Mouse (Mus musculus): ENCODE data around the gene Mt1. TPM values are rescaled to one million over a fixed set of nuclear protein-coding genes. Genes with fewer than 3 reads are reported as not detected.

The Mt1 gene
- polyA plus RNA-seq, 1 experiment from 2014 or later: 85.2 TPM

GRCm38 (mm10) chr8:94174619-94175213 lies 4.2 kb upstream of the Mt1 start:
- ATAC-seq (replicated peaks): no peak
- Histone ChIP-seq H3K27ac (replicated peaks) (no peak overlapping the region), H3K36me3 (no peaks in the 10 kb centered on the region), H3K9me3 (no peaks in the 10 kb centered on the region), H3K4me2 (replicated peaks) (no peak overlapping the region), H3K9ac (replicated peaks) (no peak overlapping the region), H3K27me3 (peaks cover 40% of the 10 kb centered on the region), H3K4me3 (no peak overlapping the region), H3K4me1 (peaks cover 33% of the 10 kb centered on the region)
- WGBS: 18% methylated on average over 7 of the region's 7 CpGs

DNA sequence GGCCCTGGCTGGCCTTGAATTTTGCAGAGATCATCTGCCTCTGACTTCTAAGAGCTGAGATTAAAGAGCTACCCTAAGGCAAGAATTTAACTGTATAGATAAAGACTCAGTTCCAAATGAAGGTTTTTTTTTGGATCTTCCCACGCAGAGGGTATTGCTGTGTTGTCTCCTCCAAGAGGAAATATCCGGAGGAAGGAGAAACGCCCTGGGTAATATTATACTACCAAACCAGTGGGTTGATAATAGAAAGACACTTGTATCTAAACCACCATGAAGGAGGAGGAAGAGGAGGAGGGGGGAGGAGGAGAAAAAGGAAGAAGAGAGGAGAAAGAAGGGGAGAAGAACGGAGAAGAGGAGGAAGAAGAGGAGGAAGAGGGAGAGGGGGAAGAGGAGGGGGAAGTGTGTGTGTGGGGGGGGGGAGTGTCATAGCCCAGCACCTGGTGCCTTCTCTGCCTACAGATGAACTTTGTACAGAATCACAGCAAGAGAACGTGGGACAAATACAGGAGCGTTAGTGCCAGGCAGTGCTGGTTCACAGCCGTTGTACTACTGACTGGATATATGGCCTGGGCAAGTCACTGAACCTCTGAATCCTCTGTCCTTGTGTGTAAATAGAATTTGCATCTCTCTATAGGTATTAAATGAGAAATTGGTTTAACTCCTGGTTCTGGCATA lies 1.0 kb upstream of the Mt1 start:
- H3K27me3 ChIP-seq: peaks cover 43% of the 10 kb centered on the region
- no peaks in the 10 kb centered on the region for H3K36me3 ChIP-seq
- no peak overlapping the region for H3K4me2 ChIP-seq (replicated peaks)
- no peak overlapping the region for H3K4me3 ChIP-seq
- 65% methylated on average over 7 of the region's 7 CpGs for WGBS
- ATAC-seq (replicated peaks): no peak
- no peak overlapping the region for H3K27ac ChIP-seq (replicated peaks)
- no peaks in the 10 kb centered on the region for H3K9me3 ChIP-seq
- no peak overlapping the region for H3K9ac ChIP-seq (replicated peaks)
- H3K4me1 ChIP-seq: peaks cover 25% of the 10 kb centered on the region

- Histone ChIP-seq H3K4me3 (peak overlapping the region; percentile 51), H3K36me3 (no peaks in the 10 kb centered on the region), H3K9ac (replicated peaks) (peak overlapping the region; percentile 44), H3K27me3 (peaks cover 44% of the 10 kb centered on the region), H3K4me1 (peaks cover 26% of the 10 kb centered on the region), H3K4me2 (replicated peaks) (peak overlapping the region; percentile 93), H3K9me3 (no peaks in the 10 kb centered on the region), H3K27ac (replicated peaks) (no peak overlapping the region)
- 5% methylated on average over 25 of the region's 25 CpGs for WGBS
- no peak for ATAC-seq (replicated peaks)
Observed at GRCm38 (mm10) chr8:94179713-94180560, 1.1 kb downstream of the Mt1 start.

- no peak for ATAC-seq (replicated peaks)
- no peak overlapping the region for H3K4me2 ChIP-seq (replicated peaks)
- H3K36me3 ChIP-seq: no peaks in the 10 kb centered on the region
- peaks cover 42% of the 10 kb centered on the region for H3K27me3 ChIP-seq
- peaks cover 26% of the 10 kb centered on the region for H3K4me1 ChIP-seq
- H3K4me3 ChIP-seq: no peak overlapping the region
- H3K9me3 ChIP-seq: no peaks in the 10 kb centered on the region
- 86% methylated on average over 1 of the region's 1 CpGs for WGBS
- H3K9ac ChIP-seq (replicated peaks): no peak overlapping the region
- no peak overlapping the region for H3K27ac ChIP-seq (replicated peaks)
Observed at GRCm38 (mm10) chr8:94180561-94180908, 1.7 kb downstream of the Mt1 start.

DNA sequence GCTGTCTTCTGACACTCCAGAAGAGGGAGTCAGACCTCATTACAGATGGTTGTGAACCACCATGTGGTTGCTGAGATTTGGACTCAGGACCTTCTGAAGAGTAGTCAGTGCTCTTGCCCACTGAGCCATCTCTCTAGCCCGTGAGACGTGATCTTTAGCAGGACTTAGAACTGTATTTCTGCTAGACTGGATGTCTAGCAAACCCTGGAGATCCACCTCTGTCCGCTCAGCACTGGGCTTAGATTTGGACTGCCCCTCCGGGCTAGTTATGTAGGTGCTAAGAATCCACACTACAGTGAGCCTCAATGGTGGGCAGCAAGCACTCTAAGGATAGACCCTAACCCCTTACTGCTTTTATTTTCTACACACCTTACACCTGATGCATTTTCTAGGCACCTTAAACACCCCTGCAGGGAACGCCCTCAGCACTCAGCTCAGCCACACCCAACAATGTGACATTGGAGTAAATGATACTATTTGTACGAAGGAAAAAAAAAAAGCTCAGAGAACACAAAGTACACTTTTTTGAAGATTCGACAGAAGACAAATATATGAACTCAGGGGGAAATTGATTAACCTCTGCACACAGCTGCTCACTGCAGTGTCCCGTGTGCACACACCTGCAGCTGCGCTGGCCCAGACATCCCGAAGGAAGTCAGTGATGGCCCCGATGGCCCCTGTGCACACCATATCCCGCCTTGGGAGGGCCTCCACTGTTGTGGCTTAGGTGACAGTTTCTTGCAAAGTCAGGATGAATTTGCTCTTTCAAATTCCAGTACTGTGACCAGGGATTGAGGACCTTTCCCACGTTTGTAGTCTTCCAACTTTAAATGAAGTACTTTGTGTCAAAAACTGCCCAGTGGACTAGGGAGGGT lies 3.4 kb downstream of the Mt1 start:
- Histone ChIP-seq H3K9me3 (no peaks in the 10 kb centered on the region), H3K4me3 (no peak overlapping the region), H3K4me1 (peaks cover 30% of the 10 kb centered on the region), H3K9ac (replicated peaks) (no peak overlapping the region), H3K27ac (replicated peaks) (no peak overlapping the region), H3K36me3 (no peaks in the 10 kb centered on the region), H3K27me3 (peaks cover 56% of the 10 kb centered on the region), H3K4me2 (replicated peaks) (no peak overlapping the region)
- whole genome bisulfite sequencing: 76% methylated on average over 13 of the region's 13 CpGs
- ATAC-seq (replicated peaks): no peak

DNA sequence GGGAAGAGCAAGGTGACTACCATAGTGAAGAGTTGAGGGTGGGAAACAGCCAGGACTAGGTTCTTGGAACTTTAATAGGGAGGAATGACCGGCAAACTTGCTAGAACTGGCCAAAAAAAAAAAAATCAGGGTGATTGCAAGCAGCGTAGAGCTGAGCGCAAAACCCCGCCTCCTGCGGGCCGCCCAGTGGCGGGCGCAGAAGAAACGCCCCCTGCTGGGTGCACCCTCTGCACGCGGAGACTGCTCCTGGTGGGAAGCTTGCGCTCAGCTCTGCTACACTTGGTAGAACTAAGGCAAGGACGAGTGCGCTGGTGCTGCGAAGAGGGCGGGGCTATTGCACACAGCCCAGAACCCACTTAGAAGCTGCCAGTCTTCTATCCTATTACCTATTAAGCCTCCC lies 4.2 kb downstream of the Mt1 start:
- Histone ChIP-seq H3K9me3 (no peaks in the 10 kb centered on the region), H3K9ac (replicated peaks) (no peak overlapping the region)

GRCm38 (mm10) chr8:94184357-94184843 lies 5.5 kb downstream of the Mt1 start:
- no peaks in the 10 kb centered on the region for H3K9me3 ChIP-seq
- H3K27ac ChIP-seq (replicated peaks): no peak overlapping the region
- no peak overlapping the region for H3K4me2 ChIP-seq (replicated peaks)
- H3K4me1 ChIP-seq: peaks cover 21% of the 10 kb centered on the region
- H3K4me3 ChIP-seq: no peak overlapping the region
- 36% methylated on average over 12 of the region's 12 CpGs for WGBS
- no peaks in the 10 kb centered on the region for H3K36me3 ChIP-seq
- H3K27me3 ChIP-seq: peaks cover 61% of the 10 kb centered on the region
- no peak overlapping the region for H3K9ac ChIP-seq (replicated peaks)
- no peak for ATAC-seq (replicated peaks)

More for the DNA sequence above, 4.2 kb downstream of the Mt1 start:
- ATAC-seq (replicated peaks): peak; percentile 71
- no peaks in the 10 kb centered on the region for H3K36me3 ChIP-seq
- no peak overlapping the region for H3K27ac ChIP-seq (replicated peaks)
- H3K4me1 ChIP-seq: peaks cover 30% of the 10 kb centered on the region
- peaks cover 61% of the 10 kb centered on the region for H3K27me3 ChIP-seq
- peak overlapping the region; percentile 10; the same call in 1 of the 2 replicates for H3K4me3 ChIP-seq
- H3K4me2 ChIP-seq (replicated peaks): peak overlapping the region; percentile 34
- WGBS: under 1% methylated on average over 16 of the region's 16 CpGs

DNA sequence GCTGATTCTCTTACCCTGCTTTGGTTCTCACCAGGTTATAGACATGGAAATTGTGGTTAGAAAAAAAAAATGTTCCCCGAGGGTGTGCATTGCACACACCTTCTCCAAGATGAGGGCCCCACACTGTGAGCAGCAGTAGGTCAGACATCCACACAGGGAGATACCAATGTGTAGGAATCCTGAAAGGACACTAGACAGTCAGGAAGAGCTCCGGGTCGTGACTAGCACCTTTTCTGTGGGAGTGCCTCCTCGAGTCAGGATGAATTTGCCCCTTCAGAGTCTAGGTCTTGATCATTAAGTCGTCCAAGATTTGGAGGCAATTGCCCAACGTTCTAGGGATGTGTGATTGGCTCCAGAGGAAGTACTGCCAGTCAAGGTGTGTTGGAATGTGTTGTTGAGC lies 6.9 kb downstream of the Mt1 start:
- H3K4me2 ChIP-seq (replicated peaks): no peak overlapping the region
- H3K9me3 ChIP-seq: no peaks in the 10 kb centered on the region
- WGBS: 59% methylated on average over 6 of the region's 6 CpGs
- peaks cover 13% of the 10 kb centered on the region for H3K4me1 ChIP-seq
- H3K9ac ChIP-seq (replicated peaks): no peak overlapping the region
- H3K27me3 ChIP-seq: peaks cover 49% of the 10 kb centered on the region
- H3K27ac ChIP-seq (replicated peaks): no peak overlapping the region
- no peak for ATAC-seq (replicated peaks)
- no peak overlapping the region for H3K4me3 ChIP-seq
- no peaks in the 10 kb centered on the region for H3K36me3 ChIP-seq

DNA sequence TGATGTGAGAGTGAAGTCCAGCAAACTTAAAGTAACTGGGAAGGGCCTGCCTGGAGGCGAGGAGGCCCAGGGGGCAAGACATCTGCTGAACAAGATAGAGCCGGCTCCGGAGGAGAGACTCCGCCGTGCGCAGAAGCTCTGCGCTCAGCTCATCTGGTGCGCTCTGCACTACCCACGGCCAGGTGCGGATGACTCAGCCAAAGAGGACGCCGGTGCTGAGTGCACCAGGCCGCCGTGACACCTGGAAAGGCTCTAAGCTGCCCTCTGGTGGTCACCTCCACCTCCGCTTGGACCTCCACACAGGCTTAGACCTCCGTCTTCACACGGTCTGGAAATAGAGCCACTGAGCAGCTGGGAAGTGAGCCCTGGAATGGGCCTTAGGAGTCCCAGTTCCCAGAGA lies 7.7 kb downstream of the Mt1 start:
- Histone ChIP-seq H3K9ac (replicated peaks) (no peak overlapping the region), H3K4me2 (replicated peaks) (no peak overlapping the region), H3K27me3 (peaks cover 48% of the 10 kb centered on the region), H3K36me3 (no peaks in the 10 kb centered on the region), H3K27ac (replicated peaks) (no peak overlapping the region), H3K9me3 (no peaks in the 10 kb centered on the region), H3K4me1 (peaks cover 13% of the 10 kb centered on the region), H3K4me3 (no peak overlapping the region)
- WGBS: 7% methylated on average over 17 of the region's 17 CpGs
- peak; percentile 42; the same call in 1 of the 2 replicates for ATAC-seq (replicated peaks)

DNA sequence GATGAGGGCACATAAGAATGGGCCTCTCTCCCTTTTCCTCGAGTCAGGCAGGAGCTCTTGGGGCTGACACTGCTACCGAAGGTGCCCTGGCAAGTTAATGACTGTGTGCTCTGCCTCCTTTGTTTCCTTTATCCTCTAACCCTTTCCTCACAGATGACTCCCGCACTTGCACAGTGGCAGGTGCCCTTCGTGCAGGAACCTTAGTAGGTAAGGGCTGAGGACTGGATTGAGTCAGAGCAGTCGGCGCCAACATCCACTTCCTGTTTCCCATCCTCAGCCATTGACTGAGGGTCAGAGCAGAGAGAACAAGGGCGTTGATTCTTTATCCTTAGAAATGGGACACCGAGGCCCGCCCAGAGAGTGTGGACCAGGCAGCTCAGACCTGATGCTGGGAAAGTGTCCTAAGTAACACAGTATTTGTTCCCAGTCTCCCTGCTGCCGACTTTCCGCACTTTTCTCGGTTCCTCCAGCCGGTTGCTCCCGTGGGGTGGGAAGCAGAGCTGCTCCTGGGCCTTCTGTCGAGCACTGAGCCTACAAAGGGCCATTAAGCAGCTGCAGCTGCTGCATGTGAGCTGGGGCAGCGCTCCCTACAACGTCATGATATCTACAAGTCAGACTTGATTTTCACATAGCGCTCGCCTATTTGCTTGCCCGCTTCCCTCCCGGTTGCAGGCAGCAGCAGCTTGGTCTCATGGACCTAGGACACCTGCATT lies 8.6 kb downstream of the Mt1 start:
- no peaks in the 10 kb centered on the region for H3K36me3 ChIP-seq
- ATAC-seq (replicated peaks): no peak
- peaks cover 13% of the 10 kb centered on the region for H3K4me1 ChIP-seq
- no peak overlapping the region for H3K4me2 ChIP-seq (replicated peaks)
- 33% methylated on average over 21 of the region's 21 CpGs for WGBS
- H3K27me3 ChIP-seq: peaks cover 40% of the 10 kb centered on the region
- H3K27ac ChIP-seq (replicated peaks): no peak overlapping the region
- H3K9me3 ChIP-seq: no peaks in the 10 kb centered on the region
- no peak overlapping the region for H3K4me3 ChIP-seq
- H3K9ac ChIP-seq (replicated peaks): no peak overlapping the region

Data from forebrain, embryonic 15.5 days (tissue).